Mouse (Mus musculus): ENCODE measurements around the gene Clcn3.

Gene Clcn3

GRCm38 (mm10) chr8:60951757-60952156 is 31.3 kb downstream of the Clcn3 start:
- no peak for ATAC-seq (ENCODE audit: low TSS enrichment)

- no peak for ATAC-seq (ENCODE audit: low TSS enrichment)
Observed at GRCm38 (mm10) chr8:60951271-60951670, 31.8 kb downstream of the Clcn3 start.

- 0 out of 2 replicates have a peak, but pooled peaks have one; percentile 27 for ATAC-seq (ENCODE audit: low TSS enrichment)
Observed at GRCm38 (mm10) chr8:60949859-60950258, 33.2 kb downstream of the Clcn3 start.

GRCm38 (mm10) chr8:60947503-60947902 is 35.6 kb downstream of the Clcn3 start:
- no peak for ATAC-seq (ENCODE audit: low TSS enrichment)

- no peak for ATAC-seq (ENCODE audit: low TSS enrichment)
Observed at GRCm38 (mm10) chr8:60942867-60943266, 40.2 kb downstream of the Clcn3 start.

- no peak for ATAC-seq (ENCODE audit: low TSS enrichment)
Observed at GRCm38 (mm10) chr8:60938717-60939424, 44.2 kb downstream of the Clcn3 start.

GRCm38 (mm10) chr8:60933617-60934016 is 49.5 kb downstream of the Clcn3 start:
- ATAC-seq (ENCODE audit: low TSS enrichment), result no peak

GRCm38 (mm10) chr8:60920176-60920575 is 62.9 kb downstream of the Clcn3 start:
- ATAC-seq (ENCODE audit: low TSS enrichment), result no peak

- ATAC-seq (ENCODE audit: low TSS enrichment), result no peak
Observed at GRCm38 (mm10) chr8:60919069-60919468, 64.0 kb downstream of the Clcn3 start.

GRCm38 (mm10) chr8:60912554-60912953 is 70.5 kb downstream of the Clcn3 start:
- ATAC-seq (ENCODE audit: low TSS enrichment), result peak; percentile 75

- peak; percentile 83 for ATAC-seq (ENCODE audit: low TSS enrichment)
Observed at GRCm38 (mm10) chr8:60912081-60912480, 71.0 kb downstream of the Clcn3 start.

GRCm38 (mm10) chr8:60900147-60900546 is 83.0 kb downstream of the Clcn3 start:
- peak; percentile 47 for ATAC-seq (ENCODE audit: low TSS enrichment)

- ATAC-seq (ENCODE audit: low TSS enrichment), result no peak
Observed at GRCm38 (mm10) chr8:60895878-60896277, 87.2 kb downstream of the Clcn3 start.

- ATAC-seq (ENCODE audit: low TSS enrichment), result no peak
Observed at GRCm38 (mm10) chr8:60891757-60892156, 91.3 kb downstream of the Clcn3 start.

GRCm38 (mm10) chr8:60890520-60890874 is 92.6 kb downstream of the Clcn3 start:
- ATAC-seq (ENCODE audit: low TSS enrichment), result no peak

- peak; percentile 98 for ATAC-seq (ENCODE audit: low TSS enrichment)
Observed at GRCm38 (mm10) chr8:60889843-60890519, 93.1 kb downstream of the Clcn3 start, which contains the start of gene Hpf1. Hpf1 (plus strand) TSS chr8:60890418.

- peak; percentile 56 for ATAC-seq (ENCODE audit: low TSS enrichment)
Observed at GRCm38 (mm10) chr8:60889131-60889842, 93.8 kb downstream of the Clcn3 start.

GRCm38 (mm10) chr8:60886736-60887135 is 96.4 kb downstream of the Clcn3 start:
- no peak for ATAC-seq (ENCODE audit: low TSS enrichment)

GRCm38 (mm10) chr8:60883419-60884137 is 99.5 kb downstream of the Clcn3 start:
- ATAC-seq (ENCODE audit: low TSS enrichment), result no peak

- ATAC-seq (ENCODE audit: low TSS enrichment), result no peak
Observed at GRCm38 (mm10) chr8:60878617-60879016, 104.5 kb downstream of the Clcn3 start.

GRCm38 (mm10) chr8:60870231-60871193 is 112.6 kb downstream of the Clcn3 start:
- ATAC-seq (ENCODE audit: low TSS enrichment), result no peak

Measured in frontal cortex, adult (tissue).